Mouse (Mus musculus): Measurements from ENCODE around the gene Alyref. TPM values are rescaled to one million over a fixed set of nuclear protein-coding genes. Genes with fewer than 3 reads are reported as not detected.

The Alyref gene
- total RNA-seq (2021), result 10 to 100 TPM; 65.4 to 72.9 TPM
- long read RNA-seq, experiment 1, transcript Alyref-201 (6 exons, 3,527 nt), result major isoform, 91 of 94 reads
- long read RNA-seq, experiment 1, partial matches to known transcripts, result 1 of 94 reads
- long read RNA-seq, experiment 1, other reads (novel, unspliced or antisense), result 2 of 94 reads
- long read RNA-seq, experiment 2, transcript Alyref-201 (6 exons, 3,527 nt), result major isoform, 63 of 68 reads
- long read RNA-seq, experiment 2, partial matches to known transcripts, result 2 of 68 reads
- long read RNA-seq, experiment 2, other reads (novel, unspliced or antisense), result 3 of 68 reads

- intact Hi-C loops (cut with DNase I), result no loop called here
- DNase-seq (ENCODE audit: low spot score in 2 of 2), result peak; percentile 92 to 95
Measured at GRCm38 (mm10) chr11:120598283-120598989, at the start of gene Alyref, which contains the start of gene Anapc11. Alyref (minus strand) TSS chr11:120598365. Anapc11 (plus strand) TSS chr11:120598421.

- intact Hi-C loops (cut with DNase I), result no loop called here
- no peak for DNase-seq (ENCODE audit: low spot score in 2 of 2)
Measured at GRCm38 (mm10) chr11:120647047-120647830, 49.1 kb upstream of the Alyref start.

GRCm38 (mm10) chr11:120643601-120643987, 45.4 kb upstream of the Alyref start, which contains the start of gene Pycr1:
Pycr1 (minus strand) TSS chr11:120643769.
- DNase-seq (ENCODE audit: low spot score in 2 of 2), result peak; percentile 93 to 94
- intact Hi-C loops (cut with DNase I), result no loop called here

- intact Hi-C loops (cut with DNase I), result no loop called here
- no peak for DNase-seq (ENCODE audit: low spot score in 2 of 2)
Measured at GRCm38 (mm10) chr11:120642939-120643600, 44.9 kb upstream of the Alyref start.

GRCm38 (mm10) chr11:120641869-120642268, 43.7 kb upstream of the Alyref start:
- no peak for DNase-seq (ENCODE audit: low spot score in 2 of 2)
- intact Hi-C loops (cut with DNase I), result no loop called here

GRCm38 (mm10) chr11:120641255-120641654, 43.1 kb upstream of the Alyref start:
- intact Hi-C loops (cut with DNase I), result no loop called here
- DNase-seq (ENCODE audit: low spot score in 2 of 2), result no peak

- intact Hi-C loops (cut with DNase I), result no loop called here
- no peak for DNase-seq (ENCODE audit: low spot score in 2 of 2)
Measured at GRCm38 (mm10) chr11:120634810-120635209, 36.6 kb upstream of the Alyref start.

- peak; percentile 95 to 97 for DNase-seq (ENCODE audit: low spot score in 2 of 2)
- intact Hi-C loops (cut with DNase I), result no loop called here
Measured at GRCm38 (mm10) chr11:120633520-120634343, 35.6 kb upstream of the Alyref start, which contains the start of gene Mafg. Mafg (minus strand) TSS chr11:120633600.

- intact Hi-C loops (cut with DNase I), result no loop called here
Measured at GRCm38 (mm10) chr11:120632559-120633519, 34.7 kb upstream of the Alyref start.

GRCm38 (mm10) chr11:120631726-120632448, 33.7 kb upstream of the Alyref start:
- DNase-seq (ENCODE audit: low spot score in 2 of 2), result no peak
- intact Hi-C loops (cut with DNase I), result no loop called here

More at GRCm38 (mm10) chr11:120632559-120633519, 34.7 kb upstream of the Alyref start:
- peak in 1 of 2 experiments; percentile 69 for DNase-seq (ENCODE audit: low spot score in 2 of 2)

GRCm38 (mm10) chr11:120630881-120631725, 32.9 kb upstream of the Alyref start:
- DNase-seq (ENCODE audit: low spot score in 2 of 2), result no peak
- intact Hi-C loops (cut with DNase I), result no loop called here

GRCm38 (mm10) chr11:120630401-120630871, 32.3 kb upstream of the Alyref start:
- intact Hi-C loops (cut with DNase I), result no loop called here
- peak in 1 of 2 experiments; percentile 1 for DNase-seq (ENCODE audit: low spot score in 2 of 2)

- no peak for DNase-seq (ENCODE audit: low spot score in 2 of 2)
- intact Hi-C loops (cut with DNase I), result loop anchor here (5.0 kb wide), 1 partner anchor 82 kb away; the partner anchor contains the start of genes Cenpx and Lrrc45
Measured at GRCm38 (mm10) chr11:120629911-120630310, 31.7 kb upstream of the Alyref start.

- intact Hi-C loops (cut with DNase I), result loop anchor here (5.0 kb wide), 1 partner anchor 83 kb away; the partner anchor contains the start of genes Cenpx and Lrrc45
- DNase-seq (ENCODE audit: low spot score in 2 of 2), result no peak
Measured at GRCm38 (mm10) chr11:120629341-120629730, 31.2 kb upstream of the Alyref start.

- intact Hi-C loops (cut with DNase I), result loop anchor here (5.0 kb wide), 1 partner anchor 84 kb away; the partner anchor contains the start of genes Cenpx and Lrrc45
- DNase-seq (ENCODE audit: low spot score in 2 of 2), result no peak
Measured at GRCm38 (mm10) chr11:120628601-120629340, 30.6 kb upstream of the Alyref start.
